10 mouse cellular contexts compared by ENCODE assay signal in the genomic region with DNA sequence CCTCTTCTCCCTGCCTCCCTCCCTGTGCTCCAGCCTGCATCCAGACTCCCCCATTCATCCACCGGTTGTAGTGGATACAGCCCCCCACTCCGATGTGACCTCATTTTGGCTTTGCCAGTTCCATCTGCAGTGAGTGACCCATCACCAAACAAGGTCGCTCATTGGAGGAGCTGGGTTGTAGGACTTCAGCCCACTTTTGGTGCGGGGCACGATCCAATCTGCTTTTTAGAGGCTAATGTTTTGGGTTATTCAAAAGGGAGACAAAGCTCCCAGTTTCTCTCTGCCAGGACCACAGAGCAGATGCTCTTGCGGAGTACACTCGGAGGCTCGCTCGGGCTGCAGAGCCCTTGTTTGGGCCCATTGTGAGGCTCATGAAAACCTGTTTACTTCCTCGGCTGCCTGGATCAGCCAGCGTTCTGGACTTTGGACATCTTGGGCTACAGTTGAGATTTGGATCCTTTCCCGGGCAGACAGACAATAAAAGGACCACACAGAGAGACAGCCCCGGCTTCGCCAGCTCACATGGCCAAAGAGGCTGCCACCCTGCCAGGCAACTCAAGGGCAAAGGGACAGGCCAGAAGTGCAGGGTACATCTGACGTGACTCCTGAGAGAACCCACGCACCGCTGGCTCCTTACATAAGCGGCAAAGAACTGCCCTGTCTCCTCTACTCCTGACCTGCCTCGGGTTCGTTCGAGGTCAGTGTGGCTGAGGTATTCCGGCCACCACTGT.
DNase-seq lines count a peak whose midpoint lies in the region; ATAC-seq and TF ChIP-seq lines count a peak whose summit lies in the region.
"Had no signal": no experiment of that assay in that cellular context is flagged by ENCODE, and none has a peak within 500 bp of the region (broad histone marks: within the 10 kb centered on the region; RNA-seq: fewer than 3 reads in every experiment).

No protein-coding gene starts in this region.

- no peak for TF ChIP-seq CTCF in liver, adult 2 months (IDR thresholded peaks at IDR 0.05; ENCODE audit: low read depth, low read length)

- TF ChIP-seq POLR2A in liver, adult 2 months (IDR thresholded peaks at IDR 0.05; ENCODE audit: extremely low read depth, insufficient read depth, low read length): no peak

- no peaks in the 10 kb centered on the region for H3K9me3 ChIP-seq in forebrain, embryonic 13.5 days (replicated peaks)
- H3K9me3 ChIP-seq in hindbrain, embryonic 14.5 days (ENCODE audit: control insufficient read depth, low read length): no peaks in the 10 kb centered on the region
- H3K9me3 ChIP-seq: embryonic facial prominence, embryonic 15.5 days; liver, embryonic 15.5 days had no signal

- WGBS in liver, adult 2 months: 69% methylated on average over 22 of the region's 22 CpGs
- WGBS in forebrain, embryonic 13.5 days: 24% methylated on average over 22 of the region's 22 CpGs
- WGBS in hindbrain, embryonic 14.5 days: 44% methylated on average over 22 of the region's 22 CpGs

- peak; percentile 76 for ATAC-seq in forebrain, embryonic 13.5 days
- ATAC-seq in hindbrain, embryonic 14.5 days (ENCODE audit: low FRiP score): peak; percentile 87
- no peak for ATAC-seq in monocyte, adult 5-6 weeks (replicated peaks; ENCODE audit: insufficient number of reproducible peaks, low FRiP score, low TSS enrichment, poor library complexity, severe bottlenecking)

- no peaks in the 10 kb centered on the region for H3K79me2 ChIP-seq in liver, adult 2 months (ENCODE audit: control insufficient read depth, insufficient read depth, low read length)

- peak; percentile 71 for DNase-seq in liver, adult 2 months (ENCODE audit: extremely low read depth, low read depth, low spot score)
- DNase-seq in liver: no peak
- DNase-seq in hindbrain, embryonic 14.5 days (ENCODE audit: low spot score): peak; percentile 71
- peak; percentile 72 to 88 for DNase-seq in layer of hippocampus, postnatal 14 days (ENCODE audit: low spot score in 2 of 2)
- peak; percentile 6 for DNase-seq in ovary, postnatal 10 days (ENCODE audit: low spot score)
- no peak for DNase-seq in embryo, embryonic 10 days (ENCODE audit: low spot score)

- no peaks in the 10 kb centered on the region for H3K4me1 ChIP-seq in liver, adult 2 months (ENCODE audit: control insufficient read depth, insufficient read depth, low read length)
- H3K4me1 ChIP-seq in forebrain, embryonic 13.5 days: peaks cover 42% of the 10 kb centered on the region
- H3K4me1 ChIP-seq in hindbrain, embryonic 14.5 days (replicated peaks; ENCODE audit: control insufficient read depth, insufficient read depth, low read length): peaks cover 12% of the 10 kb centered on the region; the same call in 1 of the 2 replicates
- H3K4me1 ChIP-seq: embryonic facial prominence, embryonic 15.5 days; liver, embryonic 15.5 days had no signal

- peak overlapping the region; percentile 12 for H3K4me2 ChIP-seq in forebrain, embryonic 13.5 days
- no peak overlapping the region for H3K4me2 ChIP-seq in hindbrain, embryonic 14.5 days (replicated peaks)
- H3K4me2 ChIP-seq: embryonic facial prominence, embryonic 15.5 days; liver, embryonic 15.5 days had no signal

- no peaks in the 10 kb centered on the region for H3K36me3 ChIP-seq in liver, adult 2 months (ENCODE audit: control insufficient read depth, insufficient read depth, low read length)
- no peaks in the 10 kb centered on the region for H3K36me3 ChIP-seq in forebrain, embryonic 13.5 days (ENCODE audit: poor library complexity, severe bottlenecking)
- no peaks in the 10 kb centered on the region for H3K36me3 ChIP-seq in hindbrain, embryonic 14.5 days (replicated peaks; ENCODE audit: control insufficient read depth, insufficient read depth)
- H3K36me3 ChIP-seq: embryonic facial prominence, embryonic 15.5 days; liver, embryonic 15.5 days had no signal

- no peak overlapping the region for H3K27ac ChIP-seq in liver, adult 2 months (replicated peaks; ENCODE audit: insufficient read depth, low read depth, low read length)
- peak overlapping the region; percentile 62 for H3K27ac ChIP-seq in forebrain, embryonic 13.5 days
- 0 out of 2 replicates have a peak overlapping the region, but pooled peaks have one; percentile 33 for H3K27ac ChIP-seq in hindbrain, embryonic 14.5 days
- H3K27ac ChIP-seq: embryonic facial prominence, embryonic 15.5 days; liver, embryonic 15.5 days had no signal

- H3K9ac ChIP-seq in liver, adult 2 months (ENCODE audit: low read depth, low read length): no peak overlapping the region
- H3K9ac ChIP-seq in forebrain, embryonic 13.5 days: peak overlapping the region; percentile 3; the same call in 1 of the 2 replicates
- H3K9ac ChIP-seq in hindbrain, embryonic 14.5 days: no peak overlapping the region
- H3K9ac ChIP-seq: embryonic facial prominence, embryonic 15.5 days; liver, embryonic 15.5 days had no signal

- H3K4me3 ChIP-seq in liver, adult 2 months (ENCODE audit: insufficient read depth, low read depth, low read length): no peak overlapping the region
- no peak overlapping the region for H3K4me3 ChIP-seq in forebrain, embryonic 13.5 days
- no peak overlapping the region for H3K4me3 ChIP-seq in hindbrain, embryonic 14.5 days (replicated peaks; ENCODE audit: low read length)
- H3K4me3 ChIP-seq: embryonic facial prominence, embryonic 15.5 days; liver, embryonic 15.5 days had no signal

- H3K27me3 ChIP-seq in liver, adult 2 months (ENCODE audit: control insufficient read depth, insufficient read depth, low read length): no peaks in the 10 kb centered on the region
- peaks cover 26% of the 10 kb centered on the region for H3K27me3 ChIP-seq in forebrain, embryonic 13.5 days
- peaks cover 40% of the 10 kb centered on the region for H3K27me3 ChIP-seq in hindbrain, embryonic 14.5 days (ENCODE audit: control insufficient read depth, insufficient read depth, low read length)
- H3K27me3 ChIP-seq: liver, embryonic 15.5 days had no signal

Comparison
In these comparisons a context has a peak if more than half of its experiments do, and no peak if none do; other contexts are left out.
1. DNase-seq: peak in liver, adult 2 months (single experiment), hindbrain, embryonic 14.5 days (single experiment), layer of hippocampus, postnatal 14 days (2 of 2) and ovary, postnatal 10 days (single experiment); none in liver (single experiment) and embryo, embryonic 10 days (single experiment).